Mouse (Mus musculus) midbrain, embryonic 16.5 days (tissue): ENCODE measurements around the gene Brf1. TPM values are rescaled to one million over a fixed set of nuclear protein-coding genes. Genes with fewer than 3 reads are reported as not detected.
A peak's percentile ranks its signal among the peaks of the same experiment; 100 is the strongest.

Experiments used
- ATAC-seq: fragments of 200-750 bp; cut with Nextera tagmentation; 2 replicates; pipeline ENCODE4 v1.8.0; 2017; ENCODE audit warnings: moderate TSS enrichment
- H3K27ac ChIP-seq: fragments of 300-500 bp; sonication (generic); 2 replicates; pipeline ENCODE4 v1.5.1; 2014; ENCODE audit warnings: mild to moderate bottlenecking, low read length, mixed read lengths
- H3K27me3 ChIP-seq: fragments of 300-500 bp; sonication (generic); 2 replicates; pipeline ENCODE4 v1.6.1; 2014; ENCODE audit warnings: low read depth, low read length, mixed read lengths; ENCODE audit not compliant: control insufficient read depth, insufficient read depth
- H3K36me3 ChIP-seq: fragments of 300-500 bp; sonication (generic); 2 replicates; pipeline ENCODE4 v1.6.1; 2014; ENCODE audit warnings: mild to moderate bottlenecking, low read length, moderate library complexity, mixed read lengths; ENCODE audit not compliant: control insufficient read depth, insufficient read depth
- H3K4me1 ChIP-seq: fragments of 300-500 bp; sonication (generic); 2 replicates; pipeline ENCODE4 v1.6.1; 2014; ENCODE audit warnings: mild to moderate bottlenecking, low read length, mixed read lengths; ENCODE audit not compliant: control insufficient read depth, insufficient read depth
- H3K4me2 ChIP-seq: fragments of 300-500 bp; sonication (generic); 2 replicates; pipeline ENCODE4 v1.6.1; 2014; ENCODE audit warnings: mild to moderate bottlenecking, low read length, mixed read lengths
- H3K4me3 ChIP-seq: fragments of 300-500 bp; sonication (generic); 2 replicates; pipeline ENCODE4 v1.5.1; 2014; ENCODE audit warnings: low read depth, mild to moderate bottlenecking, low read length, moderate library complexity, mixed read lengths
- H3K9ac ChIP-seq: fragments of 300-500 bp; sonication (generic); 2 replicates; pipeline ENCODE4 v1.6.1; 2014; ENCODE audit warnings: low read depth, low read length, mixed read lengths
- H3K9me3 ChIP-seq: fragments of 300-500 bp; sonication (generic); replicated peaks from 2 replicates; pipeline ENCODE4 v1.6.1; 2014; ENCODE audit warnings: mild to moderate bottlenecking, low read length, mixed read lengths; ENCODE audit not compliant: control insufficient read depth, poor library complexity, severe bottlenecking
- WGBS: fragments of 180-500 bp; shearing (Covaris S2); extraction: QIAGEN DNeasy Blood & Tissue Kit; methylation state at CpG from one replicate; pipeline ENCODE4 v1.1.7; 2014; 5-methylcytosine and 5-hydroxymethylcytosine counted together
- polyA plus RNA-seq: library from polyadenylated mRNA; unstranded; fragments of >200 nt; fragmentation: Nextera tagmentation; extraction: Ambion mirVana; gene quantifications from 2 replicates; pipeline ENCODE4 v1.2.1, GENCODE M21; 2015

Brf1 gene
- polyA plus RNA-seq, 1 experiment from 2014 or later = 44.2 TPM

- no peak overlapping the region for H3K4me2 ChIP-seq
- no peaks in the 10 kb centered on the region for H3K36me3 ChIP-seq
- ATAC-seq = no peak
- WGBS = 91% methylated on average over 4 of the region's 4 CpGs
- H3K9ac ChIP-seq = no peak overlapping the region
- H3K9me3 ChIP-seq = no peaks in the 10 kb centered on the region
- H3K27ac ChIP-seq = no peak overlapping the region
- no peak overlapping the region for H3K4me3 ChIP-seq
- H3K4me1 ChIP-seq = peaks cover 23% of the 10 kb centered on the region
- H3K27me3 ChIP-seq = no peaks in the 10 kb centered on the region
These were observed 36.5 kb upstream of the Brf1 start for GRCm38 (mm10) chr12:113036996-113037395.

GRCm38 (mm10) chr12:113035093-113035492, 34.6 kb upstream of the Brf1 start:
- H3K4me1 ChIP-seq = peaks cover 8% of the 10 kb centered on the region
- ATAC-seq = no peak
- no peaks in the 10 kb centered on the region for H3K9me3 ChIP-seq
- no peak overlapping the region for H3K4me2 ChIP-seq
- 92% methylated on average over 2 of the region's 2 CpGs for WGBS
- no peak overlapping the region for H3K9ac ChIP-seq
- H3K27ac ChIP-seq = no peak overlapping the region
- H3K36me3 ChIP-seq = no peaks in the 10 kb centered on the region
- H3K27me3 ChIP-seq = no peaks in the 10 kb centered on the region
- H3K4me3 ChIP-seq = no peak overlapping the region

GRCm38 (mm10) chr12:113032296-113033250, 32.1 kb upstream of the Brf1 start:
- no peak overlapping the region for H3K4me3 ChIP-seq
- H3K9me3 ChIP-seq = no peaks in the 10 kb centered on the region
- H3K27ac ChIP-seq = no peak overlapping the region
- H3K4me1 ChIP-seq = peaks cover 16% of the 10 kb centered on the region
- 57% methylated on average over 11 of the region's 11 CpGs for WGBS
- H3K36me3 ChIP-seq = no peaks in the 10 kb centered on the region
- no peaks in the 10 kb centered on the region for H3K27me3 ChIP-seq
- ATAC-seq = peak; percentile 40; the same call in 1 of the 2 replicates
- H3K4me2 ChIP-seq = no peak overlapping the region
- H3K9ac ChIP-seq = peak overlapping the region; percentile 35; the same call in 1 of the 2 replicates

DNA sequence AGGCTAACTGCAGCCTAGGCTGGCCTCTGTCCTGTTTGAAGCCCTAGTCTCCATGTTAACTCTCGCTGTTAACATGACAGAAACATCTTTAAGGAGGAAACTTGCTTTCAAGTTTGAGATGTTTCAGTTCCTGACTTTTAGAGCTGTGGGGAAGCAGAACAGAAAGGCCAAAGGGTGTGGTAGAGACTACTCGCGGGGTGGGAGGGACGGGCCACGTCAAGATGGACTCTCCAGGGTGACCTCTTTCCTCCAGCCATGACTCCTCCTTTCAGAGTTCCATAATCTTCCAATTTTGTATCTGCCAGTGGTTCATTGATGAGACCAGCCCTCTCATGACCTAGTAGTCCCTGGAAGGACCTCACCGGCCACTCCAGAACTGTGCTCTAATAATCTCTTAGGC, 30.9 kb upstream of the Brf1 start:
- no peaks in the 10 kb centered on the region for H3K9me3 ChIP-seq
- no peak overlapping the region for H3K9ac ChIP-seq
- no peak overlapping the region for H3K4me3 ChIP-seq
- H3K27me3 ChIP-seq = no peaks in the 10 kb centered on the region
- no peak for ATAC-seq
- no peak overlapping the region for H3K4me2 ChIP-seq
- peaks cover 16% of the 10 kb centered on the region for H3K4me1 ChIP-seq
- no peak overlapping the region for H3K27ac ChIP-seq
- no peaks in the 10 kb centered on the region for H3K36me3 ChIP-seq
- WGBS = 93% methylated on average over 6 of the region's 6 CpGs

GRCm38 (mm10) chr12:113030993-113031392, 30.5 kb upstream of the Brf1 start:
- 91% methylated on average over 9 of the region's 9 CpGs for WGBS
- Histone ChIP-seq H3K36me3 (no peaks in the 10 kb centered on the region), H3K4me2 (no peak overlapping the region), H3K27me3 (no peaks in the 10 kb centered on the region), H3K9me3 (no peaks in the 10 kb centered on the region), H3K27ac (no peak overlapping the region), H3K9ac (no peak overlapping the region), H3K4me3 (no peak overlapping the region), H3K4me1 (peaks cover 16% of the 10 kb centered on the region)
- ATAC-seq = no peak

GRCm38 (mm10) chr12:113030046-113030445, 29.5 kb upstream of the Brf1 start:
- 78% methylated on average over 4 of the region's 4 CpGs for WGBS
- Histone ChIP-seq H3K4me2 (no peak overlapping the region), H3K27me3 (no peaks in the 10 kb centered on the region), H3K4me3 (no peak overlapping the region), H3K27ac (no peak overlapping the region), H3K4me1 (peaks cover 16% of the 10 kb centered on the region), H3K36me3 (no peaks in the 10 kb centered on the region), H3K9me3 (no peaks in the 10 kb centered on the region), H3K9ac (no peak overlapping the region)
- ATAC-seq = no peak

- peak overlapping the region; percentile 14; the same call in 1 of the 2 replicates for H3K27ac ChIP-seq
- WGBS = 40% methylated on average over 9 of the region's 9 CpGs
- no peak for ATAC-seq
These were observed 28.4 kb upstream of the Brf1 start for GRCm38 (mm10) chr12:113028898-113029297.

DNA sequence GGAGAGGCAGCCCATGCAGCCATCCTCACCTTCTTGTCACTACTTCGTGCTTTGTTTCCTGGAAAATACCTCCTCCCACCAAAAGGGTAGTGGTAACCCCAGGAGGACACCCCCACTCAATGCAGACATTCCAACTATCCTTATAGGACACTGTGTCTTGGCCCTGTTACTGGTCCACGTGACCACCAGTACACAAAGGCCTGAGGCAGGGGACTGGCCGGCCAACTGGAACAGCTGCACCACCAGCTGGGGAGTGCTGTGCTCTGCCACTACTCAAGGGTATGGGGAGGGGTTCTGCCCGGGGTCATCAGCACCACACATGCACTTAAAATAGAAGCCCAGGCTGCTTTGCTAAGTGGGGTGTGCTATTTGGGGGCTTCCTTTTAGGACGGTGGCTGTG, 27.6 kb upstream of the Brf1 start:
- Histone ChIP-seq H3K4me2 (no peak overlapping the region), H3K4me1 (peaks cover 16% of the 10 kb centered on the region), H3K27me3 (no peaks in the 10 kb centered on the region), H3K36me3 (no peaks in the 10 kb centered on the region), H3K27ac (peak overlapping the region; percentile 8; the same call in 1 of the 2 replicates), H3K4me3 (no peak overlapping the region), H3K9me3 (no peaks in the 10 kb centered on the region), H3K9ac (no peak overlapping the region)
- ATAC-seq = no peak
- 43% methylated on average over 5 of the region's 5 CpGs for WGBS

More at GRCm38 (mm10) chr12:113028898-113029297, 28.4 kb upstream of the Brf1 start:
- no peaks in the 10 kb centered on the region for H3K36me3 ChIP-seq
- H3K9me3 ChIP-seq = no peaks in the 10 kb centered on the region
- no peaks in the 10 kb centered on the region for H3K27me3 ChIP-seq
- H3K4me1 ChIP-seq = peaks cover 16% of the 10 kb centered on the region
- no peak overlapping the region for H3K4me3 ChIP-seq
- no peak overlapping the region for H3K4me2 ChIP-seq
- H3K9ac ChIP-seq = peak overlapping the region; percentile 36; the same call in 1 of the 2 replicates

DNA sequence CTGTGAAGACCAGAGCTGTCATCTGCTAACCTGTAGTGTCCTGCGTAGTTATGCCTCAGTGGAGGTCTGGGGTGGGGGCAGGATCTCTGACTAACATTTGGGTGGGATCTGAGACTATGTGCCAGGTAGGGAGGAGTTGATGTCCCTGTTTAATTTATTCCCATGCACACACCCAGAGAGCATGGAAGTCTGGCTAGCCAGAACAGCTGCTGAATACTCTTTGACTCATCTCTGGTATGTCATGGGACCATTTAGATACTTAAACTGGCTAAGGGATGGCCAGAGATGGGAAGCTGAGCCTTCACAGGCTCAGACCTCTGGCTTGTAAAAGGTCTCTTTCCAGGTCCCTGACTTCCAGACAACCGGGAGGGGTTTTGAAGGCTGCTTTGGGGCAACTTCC, 27.0 kb upstream of the Brf1 start:
- peaks cover 11% of the 10 kb centered on the region for H3K4me1 ChIP-seq
- H3K27ac ChIP-seq = no peak overlapping the region
- no peaks in the 10 kb centered on the region for H3K9me3 ChIP-seq
- H3K27me3 ChIP-seq = no peaks in the 10 kb centered on the region
- 95% methylated on average over 2 of the region's 2 CpGs for WGBS
- H3K9ac ChIP-seq = no peak overlapping the region
- no peaks in the 10 kb centered on the region for H3K36me3 ChIP-seq
- no peak for ATAC-seq
- H3K4me2 ChIP-seq = no peak overlapping the region
- no peak overlapping the region for H3K4me3 ChIP-seq
